Mouse (Mus musculus): ENCODE data around the gene Ift122.

DNA sequence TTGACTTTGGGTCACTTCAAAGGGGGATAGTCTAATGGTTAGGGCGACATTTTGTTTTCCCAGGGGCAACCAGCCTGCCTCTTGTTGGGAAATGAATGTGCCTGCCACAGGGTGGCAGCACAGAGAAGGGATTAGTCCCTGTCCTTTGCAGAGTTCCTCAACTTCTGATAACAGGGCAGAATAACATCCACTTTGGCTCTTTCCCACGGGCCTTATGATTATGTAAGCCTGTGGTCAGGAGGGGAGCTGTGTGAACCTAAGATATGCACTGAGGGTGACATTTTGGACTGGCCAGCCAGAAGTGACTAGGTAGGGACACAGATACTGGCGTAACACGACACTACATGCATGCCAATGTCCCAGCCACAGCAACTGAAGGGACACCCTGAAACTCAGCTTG, 39.2 kb upstream of the Ift122 start:
- peak; percentile 73 for TF ChIP-seq CTCF (IDR thresholded peaks at IDR 0.05; ENCODE audit: control insufficient read depth, insufficient read depth, low read length)
- TF ChIP-seq POLR2A (IDR thresholded peaks at IDR 0.05; ENCODE audit: borderline replicate concordance, control insufficient read depth, low read depth, low read length), result no peak
